Comparison of ENCODE assay signal across 21 mouse cellular contexts in genomic region chr9:61657996-61658395, GRCm38 (mm10).
"Had no signal": no experiment of that assay in that cellular context is flagged by ENCODE, and none has a peak within 500 bp of the region (broad histone marks: within the 10 kb centered on the region; RNA-seq: fewer than 3 reads in every experiment).

No protein-coding gene starts in this region.

- DNase-seq: gastrocnemius, postnatal 10 days; heart, postnatal 14 days; heart, postnatal 4 days; kidney, adult 18-20 months; kidney, adult 8-10 months; kidney, postnatal 10 days; kidney, postnatal 25 days; kidney, postnatal 4 days; layer of hippocampus, postnatal 36 days; left cerebral cortex, postnatal 4 days had no signal

- H3K4me3 ChIP-seq: heart, adult 2 months; heart, embryonic 13.5 days; heart, embryonic 15.5 days; hindbrain, embryonic 10.5 days; hindbrain, embryonic 12.5 days; intestine, embryonic 15.5 days; layer of hippocampus, adult 2 months; limb, embryonic 13.5 days; limb, embryonic 15.5 days; liver, embryonic 12.5 days had no signal

- H3K36me3 ChIP-seq: heart, embryonic 13.5 days; heart, embryonic 15.5 days; hindbrain, embryonic 10.5 days; hindbrain, embryonic 12.5 days; intestine, embryonic 15.5 days; limb, embryonic 13.5 days; limb, embryonic 15.5 days; liver, embryonic 12.5 days had no signal

- H3K4me2 ChIP-seq: heart, embryonic 13.5 days; heart, embryonic 15.5 days; hindbrain, embryonic 12.5 days; hindbrain, embryonic 14.5 days; intestine, embryonic 15.5 days; limb, embryonic 13.5 days; limb, embryonic 15.5 days; liver, embryonic 12.5 days had no signal

- H3K27me3 ChIP-seq: hindbrain, embryonic 12.5 days; intestine, embryonic 15.5 days; limb, embryonic 13.5 days; limb, embryonic 15.5 days had no signal
